8 mouse cellular contexts compared by ENCODE assay signal in the genomic region with DNA sequence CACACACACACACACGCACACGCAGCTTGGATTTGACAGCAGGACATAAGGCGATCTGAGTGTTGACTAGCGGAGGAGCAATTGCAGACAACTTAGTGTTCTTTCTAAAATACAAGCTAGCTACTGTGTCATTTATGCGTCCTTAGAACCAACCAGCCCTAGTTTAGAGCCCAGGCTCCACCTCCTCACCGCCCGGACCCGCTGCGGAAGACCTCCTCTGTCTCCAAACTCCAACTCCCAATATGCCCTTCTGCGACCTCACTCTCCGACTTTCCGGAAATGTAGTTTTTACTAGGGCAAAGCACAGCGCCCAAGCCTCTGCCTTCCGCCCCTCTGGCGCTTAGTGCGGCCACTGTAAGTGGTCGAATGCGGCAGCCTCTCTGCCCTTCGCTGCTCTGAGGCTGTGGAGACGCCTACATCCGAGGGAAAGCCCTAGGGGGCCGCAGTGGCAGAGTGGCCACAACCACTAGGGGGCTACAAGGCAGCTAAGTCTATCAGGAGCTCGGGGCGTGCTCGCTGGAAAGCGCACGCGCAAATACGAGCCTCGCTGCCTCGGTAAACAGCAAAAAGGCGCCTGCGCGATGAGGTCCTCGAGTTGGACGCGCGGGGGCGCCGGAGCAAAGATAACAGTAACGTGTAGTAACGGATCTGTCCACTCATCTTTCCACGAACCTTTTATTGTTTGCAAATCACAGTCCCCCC. TPM values are rescaled to one million over a fixed set of nuclear protein-coding genes. Genes with fewer than 3 reads are reported as not detected.
DNase-seq lines count a peak whose midpoint lies in the region; ATAC-seq and TF ChIP-seq lines count a peak whose summit lies in the region.

No protein-coding gene starts in this region.

- 2% methylated on average over 43 of the region's 43 CpGs for WGBS in embryonic facial prominence, embryonic 14.5 days
- WGBS in heart, adult 2 months = under 1% methylated on average over 43 of the region's 43 CpGs
- 1% methylated on average over 43 of the region's 43 CpGs for WGBS in limb, embryonic 13.5 days
- WGBS in midbrain, embryonic 16.5 days = under 1% methylated on average over 43 of the region's 43 CpGs

- no peaks in the 10 kb centered on the region for H3K4me1 ChIP-seq in embryonic facial prominence, embryonic 14.5 days (ENCODE audit: control insufficient read depth, insufficient read depth, low read length)
- H3K4me1 ChIP-seq in heart, adult 2 months (ENCODE audit: control insufficient read depth, insufficient read depth, low read length) = no peaks in the 10 kb centered on the region; the same call in 1 of the 2 replicates
- H3K4me1 ChIP-seq in limb, embryonic 13.5 days = 0 out of 2 replicates have a peak, but pooled peaks cover 3% of the 10 kb centered on the region
- H3K4me1 ChIP-seq in midbrain, embryonic 16.5 days (ENCODE audit: control insufficient read depth, insufficient read depth, low read length) = peaks cover 9% of the 10 kb centered on the region; the same call in 1 of the 2 replicates

- peak overlapping the region; percentile 52 for H3K4me2 ChIP-seq in embryonic facial prominence, embryonic 14.5 days (ENCODE audit: low read depth, low read length)
- H3K4me2 ChIP-seq in limb, embryonic 13.5 days (replicated peaks) = peak overlapping the region; percentile 61
- H3K4me2 ChIP-seq in midbrain, embryonic 16.5 days (ENCODE audit: low read length) = peak overlapping the region; percentile 63

- intact Hi-C loops in heart, adult 2 months (cut with DNase I) = loop anchor here (1.0 to 5.0 kb wide), 3 partner anchors 37 to 102 kb away; a partner anchor contains a TSS

- peak; percentile 91 for TF ChIP-seq CTCF in heart, adult 2 months (IDR thresholded peaks at IDR 0.05)

- peak; percentile 98 for ATAC-seq in embryonic facial prominence, embryonic 14.5 days (ENCODE audit: low read depth)
- ATAC-seq in limb, embryonic 13.5 days (ENCODE audit: low FRiP score, low read depth) = peak; percentile 93
- ATAC-seq in midbrain, embryonic 16.5 days = peak; percentile 95

- TF ChIP-seq EP300 in heart, adult 2 months (IDR thresholded peaks at IDR 0.05; ENCODE audit: insufficient read depth, low read depth, low read length) = peak; percentile 86

- peak; percentile 91 for TF ChIP-seq POLR2A in heart, adult 2 months (IDR thresholded peaks at IDR 0.05; ENCODE audit: insufficient read depth, low read depth, low read length)

- H3K4me3 ChIP-seq in embryonic facial prominence, embryonic 14.5 days (ENCODE audit: low read depth, low read length) = peak overlapping the region; percentile 47
- peak overlapping the region; percentile 79 for H3K4me3 ChIP-seq in heart, adult 2 months
- H3K4me3 ChIP-seq in limb, embryonic 13.5 days = peak overlapping the region; percentile 68
- H3K4me3 ChIP-seq in midbrain, embryonic 16.5 days (ENCODE audit: low read depth, low read length) = peak overlapping the region; percentile 73

- peak overlapping the region; percentile 77 for H3K27ac ChIP-seq in embryonic facial prominence, embryonic 14.5 days (replicated peaks; ENCODE audit: low read depth, low read length)
- peak overlapping the region; percentile 100 for H3K27ac ChIP-seq in heart, adult 2 months
- H3K27ac ChIP-seq in limb, embryonic 13.5 days = peak overlapping the region; percentile 95
- H3K27ac ChIP-seq in midbrain, embryonic 16.5 days (ENCODE audit: low read length) = peak overlapping the region; percentile 91

- no peaks in the 10 kb centered on the region for H3K79me2 ChIP-seq in heart, adult 2 months (replicated peaks; ENCODE audit: control insufficient read depth, insufficient read depth, low read length)

- no peaks in the 10 kb centered on the region for H3K9me3 ChIP-seq in embryonic facial prominence, embryonic 14.5 days (ENCODE audit: control insufficient read depth, low read length)
- H3K9me3 ChIP-seq in limb, embryonic 13.5 days = no peaks in the 10 kb centered on the region
- H3K9me3 ChIP-seq in midbrain, embryonic 16.5 days (replicated peaks; ENCODE audit: control insufficient read depth, low read length, poor library complexity, severe bottlenecking) = no peaks in the 10 kb centered on the region

- no peaks in the 10 kb centered on the region for H3K27me3 ChIP-seq in embryonic facial prominence, embryonic 14.5 days (replicated peaks; ENCODE audit: control insufficient read depth, insufficient read depth, low read length)
- H3K27me3 ChIP-seq in heart, adult 2 months (ENCODE audit: control insufficient read depth, insufficient read depth, low read length) = no peaks in the 10 kb centered on the region
- no peaks in the 10 kb centered on the region for H3K27me3 ChIP-seq in limb, embryonic 13.5 days
- no peaks in the 10 kb centered on the region for H3K27me3 ChIP-seq in midbrain, embryonic 16.5 days (ENCODE audit: control insufficient read depth, insufficient read depth, low read depth, low read length)

- no peaks in the 10 kb centered on the region for H3K36me3 ChIP-seq in embryonic facial prominence, embryonic 14.5 days (ENCODE audit: control insufficient read depth, insufficient read depth, low read length)
- H3K36me3 ChIP-seq in heart, adult 2 months (ENCODE audit: control insufficient read depth, insufficient read depth, low read length) = no peaks in the 10 kb centered on the region
- H3K36me3 ChIP-seq in limb, embryonic 13.5 days = no peaks in the 10 kb centered on the region
- no peaks in the 10 kb centered on the region for H3K36me3 ChIP-seq in midbrain, embryonic 16.5 days (ENCODE audit: control insufficient read depth, insufficient read depth, low read length)

- peak; percentile 96 for DNase-seq in 3T3-L1 (ENCODE audit: low read depth, low spot score)
- peak; percentile 87 to 95 for DNase-seq in adrenal gland, postnatal 4 days (ENCODE audit: low spot score in 2 of 2)
- DNase-seq in embryonic facial prominence, embryonic 14.5 days (ENCODE audit: low spot score) = peak; percentile 99
- DNase-seq in heart, adult 2 months = peak; percentile 96 to 99
- peak; percentile 98 to 99 for DNase-seq in kidney, adult 8-10 months
- DNase-seq in spleen, postnatal 10 days (ENCODE audit: low spot score in 2 of 2) = peak; percentile 91 to 97

- H3K9ac ChIP-seq in embryonic facial prominence, embryonic 14.5 days (ENCODE audit: low read depth, low read length) = peak overlapping the region; percentile 64
- peak overlapping the region; percentile 89 for H3K9ac ChIP-seq in heart, adult 2 months (ENCODE audit: low read depth, low read length)
- peak overlapping the region; percentile 74 for H3K9ac ChIP-seq in limb, embryonic 13.5 days
- peak overlapping the region; percentile 77 for H3K9ac ChIP-seq in midbrain, embryonic 16.5 days (ENCODE audit: low read depth, low read length)

RNA-seq across cellular contexts. Expression of a gene that starts 6.4 kb away (rescaled TPM):
- total RNA-seq in adrenal gland, postnatal 4 days (2021) = 10 to 100 TPM; 40.3 to 52.3 TPM
- polyA plus RNA-seq in embryonic facial prominence, embryonic 14.5 days (2014; fragmentation: Nextera tagmentation; extraction: Ambion mirVana) = 21.2 and 21.5 TPM in 2 replicates
- total RNA-seq in heart, adult 2 months (2021) = 10 to 100 TPM; 53.1 to 62.2 TPM
- 113 and 141 TPM in 2 replicates for polyA plus RNA-seq in heart, adult 2 months (2012; rRNA removed)
- polyA plus RNA-seq in limb, embryonic 13.5 days (2015; fragmentation: Nextera tagmentation; extraction: Ambion mirVana) = 19.9 and 22.3 TPM in 2 replicates
- 6.7 and 8.3 TPM in 2 replicates for polyA plus RNA-seq in midbrain, embryonic 16.5 days (2015; fragmentation: Nextera tagmentation; extraction: Ambion mirVana)

RNA-seq across cellular contexts. Expression of a gene that starts 8.4 kb away (rescaled TPM):
- total RNA-seq in adrenal gland, postnatal 4 days (2021) = 10 to 100 TPM; 20.6 to 21.7 TPM
- polyA plus RNA-seq in embryonic facial prominence, embryonic 14.5 days (2014; fragmentation: Nextera tagmentation; extraction: Ambion mirVana) = 9.7 and 10.5 TPM in 2 replicates
- 1 to 10 TPM; 7.8 to 8.9 TPM for total RNA-seq in heart, adult 2 months (2021)
- 22.8 and 27.1 TPM in 2 replicates for polyA plus RNA-seq in heart, adult 2 months (2012; rRNA removed)
- polyA plus RNA-seq in limb, embryonic 13.5 days (2015; fragmentation: Nextera tagmentation; extraction: Ambion mirVana) = 21.4 and 24.5 TPM in 2 replicates
- 29.3 and 36.3 TPM in 2 replicates for polyA plus RNA-seq in midbrain, embryonic 16.5 days (2015; fragmentation: Nextera tagmentation; extraction: Ambion mirVana)

RNA-seq across cellular contexts. Expression of a gene that starts 37.4 kb away (rescaled TPM):
- total RNA-seq in adrenal gland, postnatal 4 days (2021) = 100 to 1,000 TPM in 1 of 2 experiments, 10 to 100 TPM in 1; 76.3 to 102 TPM
- polyA plus RNA-seq in embryonic facial prominence, embryonic 14.5 days (2014; fragmentation: Nextera tagmentation; extraction: Ambion mirVana) = 75.5 and 82.3 TPM in 2 replicates
- total RNA-seq in heart, adult 2 months (2021) = 10 to 100 TPM; 30.1 to 32.6 TPM
- polyA plus RNA-seq in heart, adult 2 months (2012; rRNA removed) = 55.9 and 68.5 TPM in 2 replicates
- polyA plus RNA-seq in limb, embryonic 13.5 days (2015; fragmentation: Nextera tagmentation; extraction: Ambion mirVana) = 41.5 and 45.6 TPM in 2 replicates
- 8.8 and 11.4 TPM in 2 replicates for polyA plus RNA-seq in midbrain, embryonic 16.5 days (2015; fragmentation: Nextera tagmentation; extraction: Ambion mirVana)

Comparison
In these comparisons a context has a peak if more than half of its experiments do, and no peak if none do; other contexts are left out.
1. Peak in every context shown above with its lines: DNase-seq, ATAC-seq, H3K4me3 ChIP-seq and H3K27ac ChIP-seq.